Comparison of ENCODE assay signal across 8 mouse cellular contexts in the genomic region with DNA sequence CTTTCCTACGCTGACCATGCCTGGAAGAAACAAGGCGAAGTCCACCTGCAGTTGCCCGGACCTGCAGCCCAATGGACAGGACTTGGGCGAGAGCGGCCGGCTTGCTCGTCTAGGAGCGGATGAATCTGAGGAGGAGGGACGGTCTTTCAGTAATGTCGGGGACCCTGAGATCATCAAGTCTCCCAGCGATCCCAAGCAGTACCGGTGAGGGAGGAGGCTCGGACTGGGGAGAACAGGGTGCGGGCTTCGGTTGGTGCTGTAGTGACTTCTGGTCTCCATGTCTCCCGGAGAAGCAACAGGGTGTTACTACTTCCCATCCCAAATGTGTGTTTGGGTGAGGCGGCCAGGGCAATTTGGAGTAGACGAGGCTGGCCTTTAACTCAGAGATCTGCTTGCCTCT. TPM values are rescaled to one million over a fixed set of nuclear protein-coding genes. Genes with fewer than 3 reads are reported as not detected.
DNase-seq lines count a peak whose midpoint lies in the region; ATAC-seq and TF ChIP-seq lines count a peak whose summit lies in the region.

No protein-coding gene starts in this region.

- H3K27ac ChIP-seq in testis, adult 2 months (ENCODE audit: control insufficient read depth, insufficient read depth, low read depth, low read length), result peak overlapping the region; percentile 96
- H3K27ac ChIP-seq in intestine, postnatal 0 days (ENCODE audit: low read depth, low read length), result peak overlapping the region; percentile 95
- H3K27ac ChIP-seq in neural tube, embryonic 13.5 days (replicated peaks), result peak overlapping the region; percentile 90

- H3K4me1 ChIP-seq in testis, adult 2 months (ENCODE audit: control insufficient read depth, insufficient read depth, low read length), result peaks cover 2% of the 10 kb centered on the region; the same call in 1 of the 2 replicates
- H3K4me1 ChIP-seq in intestine, postnatal 0 days (replicated peaks; ENCODE audit: control insufficient read depth, insufficient read depth, low read length), result no peaks in the 10 kb centered on the region
- H3K4me1 ChIP-seq in neural tube, embryonic 13.5 days (replicated peaks), result peaks cover 37% of the 10 kb centered on the region

- H3K4me2 ChIP-seq in intestine, postnatal 0 days (replicated peaks; ENCODE audit: low read depth), result peak overlapping the region; percentile 86
- H3K4me2 ChIP-seq in neural tube, embryonic 13.5 days, result peak overlapping the region; percentile 97

- under 1% methylated on average over 18 of the region's 18 CpGs for WGBS in intestine, postnatal 0 days
- 1% methylated on average over 18 of the region's 18 CpGs for WGBS in neural tube, embryonic 13.5 days

- no peak for TF ChIP-seq CTCF in testis, adult 2 months (IDR thresholded peaks at IDR 0.05; ENCODE audit: control insufficient read depth, insufficient read depth, insufficient replicate concordance, low read depth, low read length)
- TF ChIP-seq CTCF in intestine, postnatal 0 days (IDR thresholded peaks at IDR 0.05; ENCODE audit: low read depth), result no peak

- ATAC-seq in frontal cortex, adult (ENCODE audit: low TSS enrichment), result peak; percentile 25
- no peak for ATAC-seq in intestine, postnatal 0 days
- ATAC-seq in neural tube, embryonic 13.5 days (ENCODE audit: low read depth), result no peak; the same call in 1 of the 2 replicates

- H3K36me3 ChIP-seq in testis, adult 2 months (ENCODE audit: control insufficient read depth, insufficient read depth, low read length), result no peaks in the 10 kb centered on the region
- no peaks in the 10 kb centered on the region for H3K36me3 ChIP-seq in intestine, postnatal 0 days (ENCODE audit: control insufficient read depth, insufficient read depth)
- peaks cover 4% of the 10 kb centered on the region; the same call in 1 of the 2 replicates for H3K36me3 ChIP-seq in neural tube, embryonic 13.5 days

- H3K4me3 ChIP-seq in testis, adult 2 months (ENCODE audit: control insufficient read depth, low read depth, low read length), result peak overlapping the region; percentile 94
- peak overlapping the region; percentile 84 for H3K4me3 ChIP-seq in intestine, postnatal 0 days (ENCODE audit: low read depth, low read length)
- peak overlapping the region; percentile 94 for H3K4me3 ChIP-seq in neural tube, embryonic 13.5 days

- H3K9me3 ChIP-seq in intestine, postnatal 0 days (ENCODE audit: control insufficient read depth), result no peaks in the 10 kb centered on the region
- no peaks in the 10 kb centered on the region for H3K9me3 ChIP-seq in neural tube, embryonic 13.5 days

- no peak for DNase-seq in frontal cortex, postnatal 25 days (ENCODE audit: low spot score in 2 of 2)
- DNase-seq in testis, postnatal 10 days (ENCODE audit: low spot score), result no peak
- no peak for DNase-seq in adrenal gland, postnatal 14 days
- DNase-seq in thymus, postnatal 25 days, result no peak

- peak overlapping the region; percentile 78 for H3K9ac ChIP-seq in intestine, postnatal 0 days (ENCODE audit: low read depth, low read length)
- H3K9ac ChIP-seq in neural tube, embryonic 13.5 days, result peak overlapping the region; percentile 93

- H3K27me3 ChIP-seq in testis, adult 2 months (ENCODE audit: control insufficient read depth, insufficient read depth, low read length), result no peaks in the 10 kb centered on the region
- H3K27me3 ChIP-seq in intestine, postnatal 0 days (replicated peaks; ENCODE audit: control insufficient read depth, insufficient read depth, low read length), result no peaks in the 10 kb centered on the region
- H3K27me3 ChIP-seq in neural tube, embryonic 13.5 days, result no peaks in the 10 kb centered on the region; the same call in 1 of the 2 replicates

- no peak for TF ChIP-seq POLR2A in testis, adult 2 months (IDR thresholded peaks at IDR 0.05; ENCODE audit: control insufficient read depth, low read depth, low read length)

RNA-seq across cellular contexts. Expression of a gene that starts 0.5 kb away (rescaled TPM):
- 322 and 441 TPM in 2 replicates for polyA plus RNA-seq in testis, adult 2 months (2012; rRNA removed)
- 21.9 and 23.7 TPM in 2 replicates for polyA plus RNA-seq in intestine, postnatal 0 days (2015; fragmentation: Nextera tagmentation; extraction: Ambion mirVana)
- polyA plus RNA-seq in neural tube, embryonic 13.5 days (2015; fragmentation: Nextera tagmentation; extraction: Ambion mirVana), result 77.9 and 91.4 TPM in 2 replicates
- total RNA-seq in adrenal gland, postnatal 14 days (2021), result 105 and 108 TPM in 2 replicates
